Mouse (Mus musculus): ENCODE measurements around the gene Afmid. TPM values are rescaled to one million over a fixed set of nuclear protein-coding genes. Genes with fewer than 3 reads are reported as not detected.
"Not testable (repeated sequence)": the region's sequence is repeated elsewhere in the genome, so short reads cannot be mapped to it uniquely, and the experiment has no call there.

Afmid gene
- total and polyA plus RNA-seq, 2 experiments from 2014 or later, result 9.1 to 11.1 TPM

DNA sequence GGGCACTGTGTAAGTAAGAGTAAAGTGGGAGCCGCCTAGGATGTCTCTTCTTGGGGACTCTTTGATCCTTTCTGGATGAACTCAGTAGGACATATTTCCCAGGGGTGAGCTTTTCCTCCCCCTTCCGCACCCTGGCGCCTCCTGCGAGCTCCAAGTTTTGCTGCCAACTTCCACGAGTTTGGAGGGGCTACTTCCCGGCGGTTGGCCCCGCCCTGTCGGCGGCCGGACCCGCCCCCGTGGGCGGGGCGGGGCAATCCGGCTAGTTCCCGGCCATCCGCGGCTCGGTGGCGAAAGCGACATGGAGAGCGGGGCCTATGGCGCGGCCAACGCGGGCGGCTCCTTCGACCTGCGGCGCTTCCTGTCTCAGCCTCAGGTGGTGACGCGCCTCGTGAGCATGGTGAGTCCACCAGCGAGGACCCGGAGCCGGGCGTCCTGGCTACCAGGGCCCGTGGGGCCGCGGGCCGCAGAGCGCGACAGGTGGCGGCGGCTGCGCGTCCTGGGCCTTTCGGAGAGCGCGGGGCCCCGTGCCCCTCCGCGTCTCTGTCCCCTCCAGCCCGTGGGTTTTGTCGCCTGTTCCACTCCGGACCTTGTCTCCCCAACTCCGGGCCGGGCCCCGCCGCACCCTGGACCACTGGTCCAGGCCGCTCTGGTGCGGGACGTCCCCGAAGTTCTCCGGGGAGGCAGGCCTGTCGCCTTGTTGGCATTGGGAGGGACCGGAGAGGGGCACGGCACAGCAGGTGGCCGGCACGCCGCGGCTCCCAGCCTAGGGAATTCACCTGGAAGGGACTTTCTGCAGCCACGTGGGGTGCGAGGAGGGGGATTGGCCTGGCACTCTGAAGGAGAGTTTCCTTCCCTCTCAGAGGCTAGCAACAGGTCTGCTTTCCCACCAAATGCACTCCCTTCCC lies 16.1 kb upstream of the Afmid start, which contains the start of the genes Gm20708 and Syngr2:
TSS of gene Gm20708 (plus strand) at position 262 of the 905 bp plus-strand sequence.
TSS of gene Syngr2 (plus strand) at position 262 of the 905 bp plus-strand sequence.
- Histone ChIP-seq H3K4me1 (ENCODE audit: insufficient read depth, low read length) (no peaks in the 10 kb centered on the region), H3K27me3 (ENCODE audit: insufficient read depth, low read length) (peaks cover 10% of the 10 kb centered on the region; the same call in 1 of the 2 replicates), H3K9ac (replicated peaks; ENCODE audit: low read length, poor library complexity, severe bottlenecking) (peak within 1 kb of the TSS; percentile 46), H3K4me3 (ENCODE audit: low read depth, low read length) (peak within 1 kb of the TSS; percentile 52), H3K36me3 (ENCODE audit: insufficient read depth, low read length) (no peaks in the 10 kb centered on the region), H3K4me2 (ENCODE audit: low read depth, low read length, poor library complexity, severe bottlenecking) (peak within 1 kb of the TSS; percentile 93), H3K27ac (ENCODE audit: low read depth, low read length) (no peak within 1 kb of the TSS), H3K9me3 (ENCODE audit: low read length) (no peaks in the 10 kb centered on the region)
- DNase-seq (ENCODE audit: low spot score) (peak; percentile 71), ATAC-seq (ENCODE audit: low FRiP score) (peak; percentile 66)
- under 1% methylated on average over 74 of the region's 75 CpGs for WGBS
- TF ChIP-seq CTCF (IDR thresholded peaks at IDR 0.05), result no peak

DNA sequence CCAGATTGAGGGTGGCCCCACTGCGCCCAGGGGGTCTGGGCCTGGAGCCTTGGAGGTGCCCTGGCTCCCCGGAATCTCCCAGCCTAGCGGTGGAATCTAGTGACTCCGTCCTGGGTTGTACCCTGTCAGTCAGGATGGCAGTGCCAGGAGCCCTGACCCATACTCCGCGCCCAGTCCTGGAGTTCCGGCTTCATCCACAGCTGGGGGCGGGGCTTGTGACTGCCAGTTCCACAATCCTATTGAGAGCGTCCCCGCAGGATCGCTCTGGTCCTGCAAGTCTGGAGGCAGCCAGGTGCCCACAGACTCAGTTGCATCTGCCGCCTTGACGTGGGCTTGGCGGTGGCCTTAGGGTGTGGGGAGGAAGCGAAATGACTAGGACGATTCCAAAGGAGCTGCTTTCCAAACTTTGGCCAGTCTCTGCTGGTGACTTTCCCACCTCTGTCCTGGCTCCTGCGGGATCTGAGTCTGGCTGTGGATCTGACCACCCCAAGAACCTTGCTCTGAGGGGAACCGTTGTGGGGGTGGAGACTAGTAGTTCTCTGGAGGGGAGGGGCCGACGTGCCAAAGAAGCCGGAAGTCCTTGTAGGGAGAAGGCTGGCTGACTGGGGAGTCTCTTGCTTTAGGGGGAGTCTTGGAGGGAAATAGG lies 15.2 kb upstream of the Afmid start:
- peak; percentile 64 for TF ChIP-seq CTCF (IDR thresholded peaks at IDR 0.05)

DNA sequence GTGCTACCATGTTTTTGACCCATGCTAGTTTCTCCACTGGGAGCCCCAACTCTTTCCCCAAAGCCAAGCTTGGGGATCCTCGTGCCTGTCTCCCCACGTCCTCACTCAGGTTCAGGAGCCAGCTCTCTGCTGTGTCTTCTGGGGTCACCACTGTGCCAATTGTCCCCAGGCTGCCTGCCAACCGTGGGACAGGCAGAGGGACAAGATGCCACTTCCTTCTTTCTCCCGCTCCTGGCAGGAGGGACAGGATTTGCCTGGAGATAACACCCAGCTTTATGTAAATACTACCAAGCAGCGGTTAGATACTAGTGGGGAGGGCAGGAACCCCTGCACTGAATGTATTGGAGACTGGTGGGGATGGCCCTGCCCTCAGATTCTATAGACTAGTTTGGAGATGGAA lies 11.9 kb upstream of the Afmid start:
- H3K27ac ChIP-seq (ENCODE audit: low read depth, low read length), result no peak overlapping the region
- H3K4me3 ChIP-seq (ENCODE audit: low read depth, low read length), result no peak overlapping the region
- no peak for TF ChIP-seq CTCF (IDR thresholded peaks at IDR 0.05)
- no peak overlapping the region for H3K9ac ChIP-seq (replicated peaks; ENCODE audit: low read length, poor library complexity, severe bottlenecking)
- no peaks in the 10 kb centered on the region for H3K36me3 ChIP-seq (ENCODE audit: insufficient read depth, low read length)
- H3K4me1 ChIP-seq (ENCODE audit: insufficient read depth, low read length), result no peaks in the 10 kb centered on the region
- no peak overlapping the region for H3K4me2 ChIP-seq (ENCODE audit: low read depth, low read length, poor library complexity, severe bottlenecking)
- 72% methylated on average over 5 of the region's 5 CpGs for WGBS
- DNase-seq (ENCODE audit: low spot score) (no peak), ATAC-seq (ENCODE audit: low FRiP score) (no peak)
- H3K27me3 ChIP-seq (ENCODE audit: insufficient read depth, low read length), result peaks cover 5% of the 10 kb centered on the region; the same call in 1 of the 2 replicates
- H3K9me3 ChIP-seq (ENCODE audit: low read length), result no peaks in the 10 kb centered on the region

More for the DNA sequence above, 15.2 kb upstream of the Afmid start:
- H3K4me1 ChIP-seq (ENCODE audit: insufficient read depth, low read length), result no peaks in the 10 kb centered on the region
- H3K4me3 ChIP-seq (ENCODE audit: low read depth, low read length), result peak overlapping the region; percentile 52
- no peaks in the 10 kb centered on the region for H3K9me3 ChIP-seq (ENCODE audit: low read length)
- ATAC-seq (ENCODE audit: low FRiP score) (peak; percentile 79), DNase-seq (ENCODE audit: low spot score) (peak; percentile 88)
- no peaks in the 10 kb centered on the region for H3K36me3 ChIP-seq (ENCODE audit: insufficient read depth, low read length)
- H3K27me3 ChIP-seq (ENCODE audit: insufficient read depth, low read length), result peaks cover 10% of the 10 kb centered on the region; the same call in 1 of the 2 replicates
- no peak overlapping the region for H3K27ac ChIP-seq (ENCODE audit: low read depth, low read length)
- peak overlapping the region; percentile 46; the same call in 1 of the 2 replicates for H3K9ac ChIP-seq (replicated peaks; ENCODE audit: low read length, poor library complexity, severe bottlenecking)
- under 1% methylated on average over 21 of the region's 21 CpGs for WGBS
- peak overlapping the region; percentile 93 for H3K4me2 ChIP-seq (ENCODE audit: low read depth, low read length, poor library complexity, severe bottlenecking)

DNA sequence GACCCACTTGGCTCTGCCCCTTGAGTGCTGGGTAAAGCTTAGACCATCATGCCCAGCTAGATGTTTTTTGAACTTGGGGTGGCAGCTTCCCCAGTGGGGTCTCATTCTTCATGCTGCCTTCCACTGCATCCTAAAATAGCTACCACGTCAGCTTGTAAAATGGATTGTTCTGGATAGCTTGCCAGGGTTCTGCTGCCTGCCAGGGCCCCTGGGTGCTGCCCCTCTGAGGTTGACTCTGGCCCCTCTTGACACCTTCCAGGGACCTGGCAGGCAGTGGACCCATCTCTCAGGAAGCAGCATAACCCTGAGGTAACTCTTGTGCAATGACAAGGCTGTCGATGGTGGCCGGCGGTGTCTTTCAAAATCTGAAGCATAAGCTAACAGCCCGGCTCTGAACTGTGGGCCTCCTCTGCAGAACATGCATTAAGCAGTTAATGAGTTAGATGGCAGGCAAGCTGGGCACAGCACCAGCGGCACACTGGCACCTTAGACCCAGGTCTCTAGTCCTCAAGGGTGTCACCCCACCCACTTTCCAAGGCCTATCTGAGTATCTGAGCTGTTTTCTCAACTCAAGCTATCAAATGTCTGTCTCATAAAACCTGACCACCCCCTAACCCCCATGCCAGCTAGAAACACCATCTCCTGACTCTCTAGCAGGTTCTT lies 10.9 kb upstream of the Afmid start:
- Histone ChIP-seq H3K27ac (ENCODE audit: low read depth, low read length) (no peak overlapping the region), H3K27me3 (ENCODE audit: insufficient read depth, low read length) (no peaks in the 10 kb centered on the region), H3K36me3 (ENCODE audit: insufficient read depth, low read length) (no peaks in the 10 kb centered on the region), H3K4me1 (ENCODE audit: insufficient read depth, low read length) (no peaks in the 10 kb centered on the region), H3K9me3 (ENCODE audit: low read length) (no peaks in the 10 kb centered on the region), H3K4me3 (ENCODE audit: low read depth, low read length) (no peak overlapping the region), H3K4me2 (ENCODE audit: low read depth, low read length, poor library complexity, severe bottlenecking) (no peak overlapping the region), H3K9ac (replicated peaks; ENCODE audit: low read length, poor library complexity, severe bottlenecking) (no peak overlapping the region)
- ATAC-seq (ENCODE audit: low FRiP score) (no peak), DNase-seq (ENCODE audit: low spot score) (no peak)
- WGBS, result 95% methylated on average over 6 of the region's 6 CpGs
- TF ChIP-seq CTCF (IDR thresholded peaks at IDR 0.05), result no peak

DNA sequence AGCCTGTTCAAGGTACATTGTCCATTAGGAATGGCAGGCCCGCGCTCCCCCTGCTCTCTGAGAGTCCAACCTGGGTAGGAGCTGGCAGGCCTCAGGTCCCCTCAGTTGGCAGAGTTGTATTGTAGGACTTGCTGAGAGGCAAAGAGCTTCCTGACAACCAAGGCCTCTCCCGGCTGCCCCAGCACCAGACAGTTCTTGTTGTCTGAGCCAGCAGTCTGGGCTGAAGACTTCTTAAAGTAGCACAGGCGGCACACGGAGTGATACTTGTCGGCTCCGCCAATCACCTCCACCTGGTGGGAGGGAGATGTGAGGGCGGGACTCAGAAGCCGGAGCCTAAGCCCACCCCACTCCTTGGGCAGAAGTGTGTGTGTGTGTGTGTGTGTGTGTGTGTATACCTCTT lies 9.9 kb upstream of the Afmid start:
- not testable (repeated sequence) for H3K4me3 ChIP-seq (ENCODE audit: low read depth, low read length); H3K4me1 ChIP-seq (ENCODE audit: insufficient read depth, low read length); H3K27me3 ChIP-seq (ENCODE audit: insufficient read depth, low read length); H3K27ac ChIP-seq (ENCODE audit: low read depth, low read length); H3K9me3 ChIP-seq (ENCODE audit: low read length); DNase-seq (ENCODE audit: low spot score); H3K36me3 ChIP-seq (ENCODE audit: insufficient read depth, low read length); H3K9ac ChIP-seq (replicated peaks; ENCODE audit: low read length, poor library complexity, severe bottlenecking); H3K4me2 ChIP-seq (ENCODE audit: low read depth, low read length, poor library complexity, severe bottlenecking); ATAC-seq (ENCODE audit: low FRiP score)
- 87% methylated on average over 9 of the region's 9 CpGs for WGBS

All from midbrain, postnatal 0 days (tissue).